Mouse (Mus musculus) neutrophil, adult 83 days (primary cell): ENCODE results near the gene Smyd4. TPM values are rescaled to one million over a fixed set of nuclear protein-coding genes. Genes with fewer than 3 reads are reported as not detected.

Source experiments
- total RNA-seq, 2 experiments: library from RNA; stranded (reverse); gene quantifications; one replicate each; pipeline ENCODE4 v1.2.4; 2023

Smyd4 gene
- total RNA-seq, result 1 to 10 TPM; 3.2 to 4.4 TPM

GRCm38 (mm10) chr11:75348199-75348889 lies at the start of gene Smyd4, which contains the start of gene Rpa1:
TSS of gene Smyd4 (plus strand) at chr11:75348433.
TSS of gene Rpa1 (minus strand) at chr11:75348324.

GRCm38 (mm10) chr11:75422013-75422792 lies 74.0 kb downstream of the Smyd4 start, which contains the start of gene Serpinf1:
TSS of gene Serpinf1 (minus strand) at chr11:75422701.

GRCm38 (mm10) chr11:75439363-75439762 lies 91.1 kb downstream of the Smyd4 start, which contains the start of gene Serpinf2:
TSS of gene Serpinf2 (minus strand) at chr11:75439591.

GRCm38 (mm10) chr11:75453991-75454930 lies 106.0 kb downstream of the Smyd4 start, which contains the start of gene Wdr81:
TSS of gene Wdr81 (minus strand) at chr11:75454717.

Other genes starting within 250 kb of the Smyd4 start
- gene Hic1, start 178.9 kb upstream of the Smyd4 start, total RNA-seq, result 1 to 10 TPM in 1 of 2 experiments, under 1 TPM in 1; 0.37 to 1.1 TPM
- gene Ovca2, start 169.6 kb upstream of the Smyd4 start, total RNA-seq, result 1 to 10 TPM; 6.5 to 6.6 TPM
- gene Dph1, start 157.2 kb upstream of the Smyd4 start, total RNA-seq, result 1 to 10 TPM; 3.7 to 4.7 TPM
- under 1 TPM; 0.22 TPM for gene Rtn4rl1, start 154.7 kb upstream of the Smyd4 start, total RNA-seq
- 10 to 100 TPM; 65.0 to 79.0 TPM for gene Rpa1, start 109 bp upstream of the Smyd4 start, total RNA-seq
- gene Serpinf1, start 74.3 kb downstream of the Smyd4 start, total RNA-seq, result 10 to 100 TPM; 13.1 to 16.6 TPM
- gene Serpinf2, start 91.2 kb downstream of the Smyd4 start, total RNA-seq, result not detected
- 10 to 100 TPM; 25.4 to 25.8 TPM for gene Wdr81, start 106.3 kb downstream of the Smyd4 start, total RNA-seq
- gene Tlcd2, start 113.3 kb downstream of the Smyd4 start, total RNA-seq, result 1 to 10 TPM; 5.3 to 6.3 TPM
- 100 to 1,000 TPM; 106 to 110 TPM for gene Prpf8, start 138.4 kb downstream of the Smyd4 start, total RNA-seq
- gene Rilp, start 161.7 kb downstream of the Smyd4 start, total RNA-seq, result under 1 TPM; 0.94 to 0.97 TPM
- 1 to 10 TPM; 1.4 to 1.7 TPM for gene Scarf1, start 165.1 kb downstream of the Smyd4 start, total RNA-seq
- gene Slc43a2, start 183.3 kb downstream of the Smyd4 start, total RNA-seq, result 10 to 100 TPM; 54.6 to 73.8 TPM
- gene Pitpna, start 239.7 kb downstream of the Smyd4 start, total RNA-seq, result 100 to 1,000 TPM; 201 to 220 TPM